Mouse (Mus musculus): ENCODE data around the gene Pigk. TPM values are rescaled to one million over a fixed set of nuclear protein-coding genes. Genes with fewer than 3 reads are reported as not detected.
A peak's percentile ranks its signal among the peaks of the same experiment; 100 is the strongest.

Pigk gene
- total and polyA plus RNA-seq, 3 experiments = 6.4 to 28.1 (median 24.0) TPM

- 71% methylated on average over 23 of the region's 23 CpGs for WGBS
- H3K27ac ChIP-seq = no peak overlapping the region
- no peaks in the 10 kb centered on the region for H3K36me3 ChIP-seq (ENCODE audit: control insufficient read depth, insufficient read depth, low read length)
- DNase-seq = peak; percentile 21 to 48
- H3K27me3 ChIP-seq (ENCODE audit: control insufficient read depth, insufficient read depth, low read length) = no peaks in the 10 kb centered on the region
- H3K4me1 ChIP-seq (ENCODE audit: control insufficient read depth, insufficient read depth, low read length) = no peaks in the 10 kb centered on the region
- H3K79me2 ChIP-seq (replicated peaks; ENCODE audit: control insufficient read depth, insufficient read depth, low read length) = no peaks in the 10 kb centered on the region
- no peak overlapping the region for H3K9ac ChIP-seq (ENCODE audit: low read depth, low read length)
- TF ChIP-seq POLR2A (IDR thresholded peaks at IDR 0.05; ENCODE audit: insufficient read depth, low read depth, low read length) = no peak
- no peak for TF ChIP-seq EP300 (IDR thresholded peaks at IDR 0.05; ENCODE audit: insufficient read depth, low read depth, low read length)
- no peak for TF ChIP-seq CTCF (IDR thresholded peaks at IDR 0.05)
- intact Hi-C loops (cut with DNase I) = no loop called here
- no peak overlapping the region for H3K4me3 ChIP-seq
These were observed 198.6 kb downstream of the Pigk start for GRCm38 (mm10) chr3:152912216-152913101.

DNA sequence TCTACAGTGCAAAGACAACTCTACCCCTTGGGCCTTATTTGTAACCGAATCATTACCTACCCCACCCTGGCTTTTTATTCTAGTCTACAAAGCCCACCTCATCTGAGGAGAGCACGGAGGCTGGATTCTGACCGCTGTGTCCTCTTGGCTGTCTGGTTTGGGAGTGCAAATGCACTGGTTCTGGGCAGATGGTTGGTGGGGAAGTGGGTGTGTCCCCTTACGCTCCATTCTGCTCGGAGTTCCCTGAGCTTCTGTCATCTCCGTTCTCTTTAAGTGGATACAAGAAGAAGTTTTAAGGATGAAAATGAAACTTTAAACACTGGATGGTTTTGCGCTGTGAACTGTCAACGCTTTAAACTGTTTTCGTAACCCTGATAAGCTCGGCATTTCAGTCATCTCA, 199.2 kb downstream of the Pigk start:
- Histone ChIP-seq H3K9ac (ENCODE audit: low read depth, low read length) (no peak overlapping the region), H3K4me1 (ENCODE audit: control insufficient read depth, insufficient read depth, low read length) (no peaks in the 10 kb centered on the region), H3K27me3 (ENCODE audit: control insufficient read depth, insufficient read depth, low read length) (no peaks in the 10 kb centered on the region), H3K36me3 (ENCODE audit: control insufficient read depth, insufficient read depth, low read length) (no peaks in the 10 kb centered on the region), H3K27ac (no peak overlapping the region), H3K79me2 (replicated peaks; ENCODE audit: control insufficient read depth, insufficient read depth, low read length) (no peaks in the 10 kb centered on the region), H3K4me3 (no peak overlapping the region)
- 67% methylated on average over 10 of the region's 10 CpGs for WGBS
- no peak for TF ChIP-seq CTCF (IDR thresholded peaks at IDR 0.05)
- no peak for TF ChIP-seq POLR2A (IDR thresholded peaks at IDR 0.05; ENCODE audit: insufficient read depth, low read depth, low read length)
- TF ChIP-seq EP300 (IDR thresholded peaks at IDR 0.05; ENCODE audit: insufficient read depth, low read depth, low read length) = no peak
- intact Hi-C loops (cut with DNase I) = no loop called here
- DNase-seq = no peak

DNA sequence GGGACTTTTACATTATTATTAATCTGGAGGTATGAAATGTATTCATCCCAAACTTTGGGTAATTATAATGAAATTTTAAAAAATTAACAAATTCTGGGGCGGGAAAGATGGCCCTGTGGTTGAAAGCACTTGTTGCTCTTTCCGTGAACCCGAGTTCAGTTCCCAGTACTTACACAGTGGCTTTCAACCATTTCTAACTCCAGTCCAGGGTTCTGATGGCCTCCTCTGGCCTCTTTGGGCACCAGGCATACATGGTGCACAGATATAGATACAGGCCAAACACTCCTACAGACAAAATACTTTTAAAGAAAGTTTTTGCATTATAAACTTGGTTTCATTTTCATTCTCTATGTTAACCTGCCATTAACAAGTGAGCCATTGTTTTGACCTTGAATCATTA, 199.7 kb downstream of the Pigk start:
- no peak overlapping the region for H3K9ac ChIP-seq (ENCODE audit: low read depth, low read length)

GRCm38 (mm10) chr3:152914376-152914775, 200.5 kb downstream of the Pigk start:
- intact Hi-C loops (cut with DNase I) = no loop called here
- Histone ChIP-seq H3K36me3 (ENCODE audit: control insufficient read depth, insufficient read depth, low read length) (no peaks in the 10 kb centered on the region), H3K79me2 (replicated peaks; ENCODE audit: control insufficient read depth, insufficient read depth, low read length) (no peaks in the 10 kb centered on the region), H3K9ac (ENCODE audit: low read depth, low read length) (no peak overlapping the region), H3K4me3 (no peak overlapping the region), H3K27ac (no peak overlapping the region), H3K27me3 (ENCODE audit: control insufficient read depth, insufficient read depth, low read length) (no peaks in the 10 kb centered on the region), H3K4me1 (ENCODE audit: control insufficient read depth, insufficient read depth, low read length) (no peaks in the 10 kb centered on the region)
- TF ChIP-seq CTCF (IDR thresholded peaks at IDR 0.05) (no peak), EP300 (IDR thresholded peaks at IDR 0.05; ENCODE audit: insufficient read depth, low read depth, low read length) (no peak), POLR2A (IDR thresholded peaks at IDR 0.05; ENCODE audit: insufficient read depth, low read depth, low read length) (no peak)
- DNase-seq = no peak
- 87% methylated on average over 6 of the region's 6 CpGs for WGBS

More for the DNA sequence above, 199.7 kb downstream of the Pigk start:
- Histone ChIP-seq H3K4me1 (ENCODE audit: control insufficient read depth, insufficient read depth, low read length) (no peaks in the 10 kb centered on the region), H3K27ac (no peak overlapping the region), H3K36me3 (ENCODE audit: control insufficient read depth, insufficient read depth, low read length) (no peaks in the 10 kb centered on the region), H3K27me3 (ENCODE audit: control insufficient read depth, insufficient read depth, low read length) (no peaks in the 10 kb centered on the region), H3K4me3 (no peak overlapping the region), H3K79me2 (replicated peaks; ENCODE audit: control insufficient read depth, insufficient read depth, low read length) (no peaks in the 10 kb centered on the region)
- no peak for DNase-seq
- no peak for TF ChIP-seq POLR2A (IDR thresholded peaks at IDR 0.05; ENCODE audit: insufficient read depth, low read depth, low read length)
- no peak for TF ChIP-seq EP300 (IDR thresholded peaks at IDR 0.05; ENCODE audit: insufficient read depth, low read depth, low read length)
- TF ChIP-seq CTCF (IDR thresholded peaks at IDR 0.05) = no peak
- WGBS = 84% methylated on average over 3 of the region's 3 CpGs
- intact Hi-C loops (cut with DNase I) = no loop called here

- Histone ChIP-seq H3K4me3 (no peak overlapping the region), H3K27ac (no peak overlapping the region), H3K4me1 (ENCODE audit: control insufficient read depth, insufficient read depth, low read length) (no peaks in the 10 kb centered on the region), H3K9ac (ENCODE audit: low read depth, low read length) (no peak overlapping the region), H3K27me3 (ENCODE audit: control insufficient read depth, insufficient read depth, low read length) (no peaks in the 10 kb centered on the region), H3K79me2 (replicated peaks; ENCODE audit: control insufficient read depth, insufficient read depth, low read length) (no peaks in the 10 kb centered on the region), H3K36me3 (ENCODE audit: control insufficient read depth, insufficient read depth, low read length) (no peaks in the 10 kb centered on the region)
- intact Hi-C loops (cut with DNase I) = no loop called here
- TF ChIP-seq POLR2A (IDR thresholded peaks at IDR 0.05; ENCODE audit: insufficient read depth, low read depth, low read length) (no peak), CTCF (IDR thresholded peaks at IDR 0.05) (no peak), EP300 (IDR thresholded peaks at IDR 0.05; ENCODE audit: insufficient read depth, low read depth, low read length) (no peak)
- DNase-seq = no peak
- 75% methylated on average over 8 of the region's 8 CpGs for WGBS
These were observed 203.7 kb downstream of the Pigk start for GRCm38 (mm10) chr3:152917579-152917978.

GRCm38 (mm10) chr3:152919101-152919500, 205.2 kb downstream of the Pigk start:
- intact Hi-C loops (cut with DNase I) = no loop called here
- no peak overlapping the region for H3K4me3 ChIP-seq
- TF ChIP-seq POLR2A (IDR thresholded peaks at IDR 0.05; ENCODE audit: insufficient read depth, low read depth, low read length) (no peak), CTCF (IDR thresholded peaks at IDR 0.05) (no peak), EP300 (IDR thresholded peaks at IDR 0.05; ENCODE audit: insufficient read depth, low read depth, low read length) (no peak)
- no peaks in the 10 kb centered on the region for H3K4me1 ChIP-seq (ENCODE audit: control insufficient read depth, insufficient read depth, low read length)
- no peaks in the 10 kb centered on the region for H3K36me3 ChIP-seq (ENCODE audit: control insufficient read depth, insufficient read depth, low read length)
- H3K79me2 ChIP-seq (replicated peaks; ENCODE audit: control insufficient read depth, insufficient read depth, low read length) = no peaks in the 10 kb centered on the region
- no peak for DNase-seq
- H3K27ac ChIP-seq = no peak overlapping the region
- 66% methylated on average over 10 of the region's 10 CpGs for whole genome bisulfite sequencing
- no peak overlapping the region for H3K9ac ChIP-seq (ENCODE audit: low read depth, low read length)
- no peaks in the 10 kb centered on the region for H3K27me3 ChIP-seq (ENCODE audit: control insufficient read depth, insufficient read depth, low read length)

Measured in heart, adult 2 months (tissue).